Mouse (Mus musculus) testis, adult 2 months (tissue): ENCODE results near the gene Tmem267.

Experiments
- CTCF ChIP-seq: fragments of 200-500 bp; IDR thresholded peaks from 2 replicates; pipeline ENCODE4 v1.5.1; 2012; ENCODE audit warnings: low read depth, mild to moderate bottlenecking, inconsistent platforms, low read length, moderate library complexity; ENCODE audit not compliant: control insufficient read depth, insufficient read depth, insufficient replicate concordance
- POLR2A ChIP-seq: fragments of 200-500 bp; IDR thresholded peaks from 2 replicates; pipeline ENCODE4 v1.6.1; 2012; ENCODE audit warnings: low read depth, mild to moderate bottlenecking, inconsistent platforms, low read length, moderate library complexity; ENCODE audit not compliant: control insufficient read depth

DNA sequence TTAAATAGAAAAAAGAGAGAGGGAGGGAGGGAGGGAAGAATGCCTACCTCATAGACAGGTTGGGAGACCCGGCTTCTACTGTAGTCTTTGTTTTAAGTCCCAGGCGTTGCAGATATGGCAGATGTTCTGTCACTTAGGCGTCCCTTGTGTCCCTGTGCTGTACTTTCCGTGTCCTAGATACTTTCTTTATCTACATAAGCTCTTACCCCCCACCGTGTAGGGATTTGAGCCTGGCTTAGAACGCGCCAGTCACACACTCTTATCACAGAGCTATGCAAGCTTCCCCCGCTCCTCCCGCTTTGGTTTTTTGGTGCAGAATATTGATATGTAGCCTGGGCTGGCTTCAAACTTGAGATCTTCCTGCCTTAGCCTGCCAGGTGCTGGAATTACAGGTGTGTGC lies 11.2 kb upstream of the Tmem267 start:
- no peak for TF ChIP-seq CTCF
- no peak for TF ChIP-seq POLR2A
